Mouse (Mus musculus) frontal cortex, postnatal 25 days (tissue): Measurements from ENCODE around the gene Krtap5-5.
A peak's percentile ranks its signal among the peaks of the same experiment; 100 is the strongest.
"Not testable (repeated sequence)": the region's sequence is repeated elsewhere in the genome, so short reads cannot be mapped to it uniquely, and the experiment has no call there.

ENCODE experiments used
- DNase-seq, 2 experiments: peaks; one replicate each; pipeline ENCODE4 v3.0.0; 2022; ENCODE audit warnings: low spot score in 2 of 2

Krtap5-5 gene

DNA sequence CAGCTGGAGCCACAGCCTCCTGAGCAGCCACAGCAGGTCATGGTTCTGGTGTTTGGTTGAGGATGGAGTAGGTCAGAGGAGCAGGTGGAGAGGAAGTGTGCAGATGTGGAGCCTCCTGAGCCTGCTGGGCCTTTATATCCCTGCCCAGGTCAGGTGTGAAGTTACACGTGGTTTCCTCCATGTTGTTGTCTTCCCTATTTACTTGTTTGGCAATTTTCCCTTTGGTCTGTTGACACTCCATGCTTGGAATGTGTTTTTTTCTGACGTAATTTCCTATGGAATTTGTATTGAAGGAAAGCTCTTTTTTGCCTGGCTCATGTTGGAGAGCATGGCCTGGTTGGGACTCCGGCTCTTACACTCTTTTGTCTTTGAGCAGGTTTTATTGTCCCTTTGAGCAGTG, at the start of gene Krtap5-5:
Gene Krtap5-5 (minus strand): TSS at position 101 of the 400 bp plus-strand sequence.
- not testable (repeated sequence) for DNase-seq

DNA sequence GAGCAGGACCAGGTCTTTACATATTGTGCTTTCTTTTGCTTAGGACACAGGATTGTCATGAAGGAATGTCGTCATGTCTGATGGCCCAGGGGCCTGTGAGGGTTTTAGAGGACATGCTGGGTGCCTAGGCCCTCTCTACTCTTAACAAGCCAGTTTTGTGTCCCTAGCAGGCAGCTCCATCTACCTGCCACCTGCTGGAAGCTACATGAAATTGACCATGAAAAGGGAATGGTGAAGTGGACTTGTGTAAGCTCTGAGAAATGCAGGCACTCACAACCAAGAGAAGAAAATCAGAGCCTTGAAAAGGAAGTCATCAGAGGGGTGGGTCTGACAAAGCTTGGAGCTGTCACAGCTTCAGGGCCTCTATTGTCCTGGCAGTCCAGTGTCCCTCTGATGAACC, 49.5 kb upstream of the Krtap5-5 start:
- not testable (repeated sequence) for DNase-seq

DNA sequence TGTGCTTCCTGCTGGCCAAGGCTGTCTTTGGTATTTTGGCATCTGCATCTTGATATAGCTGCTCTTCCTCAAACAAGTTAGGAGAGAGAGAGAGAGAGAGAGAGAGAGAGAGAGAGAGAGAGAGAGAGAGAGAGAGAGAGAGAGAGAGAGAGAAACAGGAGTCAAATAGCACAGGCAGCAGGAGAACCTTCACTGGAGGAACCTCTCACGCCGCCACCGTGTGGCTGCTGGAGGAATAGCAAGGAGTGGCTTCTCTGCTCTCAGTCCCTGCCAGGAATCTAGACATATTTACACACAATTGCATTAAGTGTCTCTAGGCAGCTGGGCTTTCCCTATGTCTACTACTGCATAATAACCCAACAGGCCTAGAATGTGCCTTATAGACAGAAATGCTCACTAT, 48.4 kb upstream of the Krtap5-5 start:
- DNase-seq, result peak; percentile 33 to 47

- DNase-seq, result not testable (repeated sequence)
Observed at GRCm38 (mm10) chr7:142274263-142274662, 44.5 kb upstream of the Krtap5-5 start, which contains the start of gene Gm4559. Gene Gm4559, minus strand, starts transcription at chr7:142274363.

DNA sequence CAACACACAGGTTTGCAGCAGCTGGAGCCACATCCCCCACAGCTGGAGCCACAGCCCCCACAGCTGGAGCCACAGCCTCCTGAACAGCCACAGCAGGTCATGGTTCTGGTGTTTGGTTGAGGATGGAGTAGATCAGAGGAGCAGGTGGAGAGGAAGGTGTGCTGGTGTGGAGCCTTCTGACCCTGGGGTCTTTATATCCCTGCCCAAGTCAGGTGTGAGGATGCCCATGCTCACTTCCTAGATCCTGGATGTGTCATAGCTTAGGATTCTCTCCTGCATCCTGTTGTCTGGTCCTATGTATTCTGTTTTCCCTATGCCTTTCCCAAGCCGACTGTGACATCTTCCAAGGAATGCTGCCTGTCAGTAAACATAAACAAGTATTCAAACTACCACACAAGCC, 28.5 kb upstream of the Krtap5-5 start, which contains the start of gene Gm2431:
Gene Gm2431 (minus strand): TSS at position 101 of the 400 bp plus-strand sequence.
- not testable (repeated sequence) for DNase-seq

GRCm38 (mm10) chr7:142255517-142255916, 25.7 kb upstream of the Krtap5-5 start:
- peak in 1 of 2 experiments; percentile 34 for DNase-seq

GRCm38 (mm10) chr7:142249824-142250223, 20.1 kb upstream of the Krtap5-5 start:
- DNase-seq, result peak; percentile 3 to 34

- no peak for DNase-seq
Observed at GRCm38 (mm10) chr7:142240978-142241377, 11.2 kb upstream of the Krtap5-5 start, which contains the start of gene Gm40460. Gene Gm40460, minus strand, starts transcription at chr7:142241078.

GRCm38 (mm10) chr7:142231540-142231939, 1.8 kb upstream of the Krtap5-5 start:
- DNase-seq, result no peak

DNA sequence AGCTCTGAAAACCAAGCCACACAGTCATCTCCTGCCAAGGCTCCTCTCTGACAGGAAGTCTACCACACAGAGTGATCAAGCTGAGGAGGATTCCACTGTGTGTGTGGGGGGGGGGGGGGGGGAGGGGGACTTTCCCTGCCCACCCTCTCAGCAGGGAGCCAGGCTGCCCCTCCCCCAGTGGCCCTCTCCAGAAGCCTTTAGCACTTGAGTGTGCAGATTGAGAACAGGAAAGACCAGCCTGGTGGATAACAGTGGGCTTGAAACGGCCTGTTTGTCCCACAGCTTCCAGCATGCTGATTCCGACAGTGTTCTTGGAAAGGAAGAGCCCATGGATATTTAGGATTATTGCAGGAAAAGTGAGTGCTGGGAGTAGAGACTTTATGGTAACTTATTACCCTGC, 5.3 kb downstream of the Krtap5-5 start:
- no peak for DNase-seq

DNA sequence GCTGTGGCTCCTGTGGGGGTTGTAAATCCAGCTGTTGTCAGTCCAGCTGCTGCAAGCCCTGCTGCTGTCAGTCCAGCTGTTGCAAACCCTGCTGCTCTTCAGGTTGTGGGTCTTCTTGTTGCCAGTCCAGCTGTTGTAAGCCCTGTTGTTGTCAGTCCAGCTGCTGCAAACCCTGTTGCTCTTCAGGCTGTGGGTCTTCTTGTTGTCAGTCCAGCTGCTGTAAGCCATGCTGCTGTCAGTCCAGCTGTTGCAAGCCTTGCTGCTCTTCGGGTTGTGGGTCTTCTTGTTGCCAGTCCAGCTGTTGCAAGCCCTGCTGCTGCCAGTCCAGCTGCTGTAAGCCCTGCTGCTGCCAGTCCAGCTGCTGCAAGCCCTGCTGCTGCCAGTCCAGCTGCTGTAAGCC, 17.6 kb downstream of the Krtap5-5 start:
- not testable (repeated sequence) for DNase-seq

GRCm38 (mm10) chr7:142211559-142211958, 18.2 kb downstream of the Krtap5-5 start, which contains the start of gene Gm7579:
Gene Gm7579, plus strand, starts transcription at chr7:142211859.
- DNase-seq, result no peak

- DNase-seq, result not testable (repeated sequence)
Observed at GRCm38 (mm10) chr7:142206891-142207290, 22.9 kb downstream of the Krtap5-5 start.

- DNase-seq, result no peak
Observed at GRCm38 (mm10) chr7:142205488-142205887, 24.3 kb downstream of the Krtap5-5 start.

GRCm38 (mm10) chr7:142201064-142201463, 28.7 kb downstream of the Krtap5-5 start, which contains the start of gene Krtap5-3:
Gene Krtap5-3, plus strand, starts transcription at chr7:142201364.
- DNase-seq, result no peak

DNA sequence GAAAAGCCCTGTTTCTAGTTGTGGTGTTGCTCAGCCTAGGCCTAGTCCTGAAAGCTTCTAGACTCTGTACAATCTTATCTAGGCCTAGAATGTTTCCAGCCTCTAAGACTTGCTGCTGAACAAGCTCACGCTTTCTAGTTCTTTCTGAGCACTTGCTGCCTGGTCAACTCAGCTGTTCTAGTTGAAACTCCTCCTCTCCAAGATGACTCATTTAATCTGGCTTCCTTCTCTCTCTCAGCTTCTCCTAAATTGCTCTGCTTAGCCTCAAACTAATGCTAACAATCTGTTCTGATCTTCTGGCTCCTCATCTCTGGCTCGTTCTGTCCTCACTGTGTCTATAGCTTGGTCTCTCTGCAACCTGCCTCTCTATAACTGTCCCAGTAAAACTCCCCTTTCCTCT, 31.0 kb downstream of the Krtap5-5 start:
- no peak for DNase-seq

- no peak for DNase-seq
Observed at GRCm38 (mm10) chr7:142190289-142190688, 39.5 kb downstream of the Krtap5-5 start, which contains the start of gene Gm10153. Gene Gm10153, minus strand, starts transcription at chr7:142190389.

DNA sequence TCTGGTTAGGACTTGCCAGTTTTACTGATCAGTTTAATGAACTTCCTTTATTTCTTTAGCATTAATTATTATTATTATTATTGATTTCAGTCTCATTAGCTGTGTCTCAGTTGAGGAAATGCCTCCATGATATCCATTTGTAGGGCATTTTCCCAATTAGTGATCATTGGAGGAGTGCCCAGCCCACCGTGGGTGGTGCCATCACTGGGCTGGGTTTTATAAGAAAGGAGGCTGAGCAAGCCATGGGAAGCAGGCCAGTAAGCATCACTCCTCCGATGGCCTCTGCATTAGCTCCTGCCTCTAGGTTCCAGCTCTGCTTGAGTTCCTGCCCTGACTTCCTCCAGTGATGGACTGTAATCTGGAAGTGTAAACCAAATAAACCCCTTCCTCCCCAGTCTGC, 41.6 kb downstream of the Krtap5-5 start:
- DNase-seq, result no peak

GRCm38 (mm10) chr7:142181021-142181420, 48.8 kb downstream of the Krtap5-5 start:
- no peak for DNase-seq
